Comparison of ENCODE assay signal across 8 mouse cellular contexts in the genomic region with DNA sequence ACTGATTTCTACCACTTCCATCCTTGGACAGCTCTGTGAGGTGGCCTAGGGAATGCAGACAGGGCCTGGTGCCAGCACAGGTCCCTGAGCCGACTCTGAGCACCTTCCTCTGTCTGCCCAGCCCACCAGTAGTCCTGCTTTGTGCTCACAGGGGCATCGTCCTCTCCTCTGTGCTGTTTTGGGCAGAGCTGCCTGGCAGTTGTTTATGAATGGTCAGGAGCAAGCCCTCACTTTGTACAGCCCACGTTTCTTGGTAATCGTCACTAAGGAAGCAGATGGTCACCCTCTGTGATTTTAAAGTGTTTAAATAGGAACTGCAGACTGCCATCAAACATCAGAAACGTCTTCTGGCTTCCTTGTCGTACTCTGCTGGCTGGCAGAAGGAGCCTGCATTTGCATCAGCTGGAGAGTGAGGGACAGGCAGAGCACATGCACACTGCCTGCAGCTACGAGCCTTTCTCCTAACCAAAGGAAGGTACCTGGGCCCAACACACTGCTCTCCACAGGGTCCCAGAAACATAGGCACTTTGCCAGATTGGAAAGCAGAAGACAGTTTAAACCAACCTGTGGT.
A peak's percentile ranks its signal among the peaks of the same experiment; 100 is the strongest.
DNase-seq lines count a peak whose midpoint lies in the region; ATAC-seq and TF ChIP-seq lines count a peak whose summit lies in the region.
"Had no signal": no experiment of that assay in that cellular context is flagged by ENCODE, and none has a peak within 500 bp of the region (broad histone marks: within the 10 kb centered on the region; RNA-seq: fewer than 3 reads in every experiment).

No protein-coding gene starts in this region.

- peak overlapping the region; percentile 71 for H3K27ac ChIP-seq in lung, embryonic 16.5 days (ENCODE audit: low read length)
- H3K27ac ChIP-seq in forebrain, embryonic 11.5 days (ENCODE audit: low read depth, low read length), result peak overlapping the region; percentile 93
- peak overlapping the region; percentile 79 for H3K27ac ChIP-seq in left cerebral cortex, adult 2 months
- H3K27ac ChIP-seq: liver, embryonic 13.5 days had no signal

- H3K9me3 ChIP-seq in lung, embryonic 16.5 days (ENCODE audit: control insufficient read depth, low read length), result no peaks in the 10 kb centered on the region
- no peaks in the 10 kb centered on the region for H3K9me3 ChIP-seq in forebrain, embryonic 11.5 days (ENCODE audit: control insufficient read depth, low read length)
- H3K9me3 ChIP-seq: liver, embryonic 13.5 days had no signal

- peaks cover 53% of the 10 kb centered on the region for H3K4me1 ChIP-seq in lung, embryonic 16.5 days (replicated peaks; ENCODE audit: control insufficient read depth, insufficient read depth, low read length)
- peaks cover 19% of the 10 kb centered on the region for H3K4me1 ChIP-seq in forebrain, embryonic 11.5 days (replicated peaks; ENCODE audit: control insufficient read depth, insufficient read depth, low read length)

- no peaks in the 10 kb centered on the region for H3K27me3 ChIP-seq in lung, embryonic 16.5 days (ENCODE audit: control insufficient read depth, insufficient read depth, low read depth, low read length)
- H3K27me3 ChIP-seq in forebrain, embryonic 11.5 days (ENCODE audit: control insufficient read depth, insufficient read depth, low read length), result peaks cover 3% of the 10 kb centered on the region
- H3K27me3 ChIP-seq: liver, embryonic 13.5 days had no signal

- no peak for TF ChIP-seq CTCF in left cerebral cortex, adult 2 months (IDR thresholded peaks at IDR 0.05)

- H3K36me3 ChIP-seq in lung, embryonic 16.5 days (ENCODE audit: control insufficient read depth, insufficient read depth, low read length), result no peaks in the 10 kb centered on the region
- H3K36me3 ChIP-seq in forebrain, embryonic 11.5 days (ENCODE audit: control insufficient read depth, insufficient read depth, low read length), result no peaks in the 10 kb centered on the region

- DNase-seq in lung, postnatal 14 days, result no peak
- DNase-seq in forebrain, embryonic 11.5 days (ENCODE audit: low spot score), result no peak
- DNase-seq in left cerebral cortex, adult 2 months (ENCODE audit: extremely low spot score in 1 of 2, low spot score in 2 of 2), result peak in 1 of 2 experiments; percentile 22
- peak; percentile 47 for DNase-seq in right cerebral cortex, postnatal 25 days
- DNase-seq in retina, postnatal 1 day, result no peak
- DNase-seq in liver, result no peak
- DNase-seq: liver, embryonic 13.5 days had no signal

- H3K4me2 ChIP-seq in lung, embryonic 16.5 days (ENCODE audit: low read depth, low read length), result no peak overlapping the region
- no peak overlapping the region for H3K4me2 ChIP-seq in forebrain, embryonic 11.5 days (ENCODE audit: low read depth, low read length, severe bottlenecking)
- H3K4me2 ChIP-seq: liver, embryonic 13.5 days had no signal

- no peak overlapping the region for H3K4me3 ChIP-seq in lung, embryonic 16.5 days (ENCODE audit: low read length)
- no peak overlapping the region for H3K4me3 ChIP-seq in forebrain, embryonic 11.5 days (ENCODE audit: low read depth, low read length)
- H3K4me3 ChIP-seq in left cerebral cortex, adult 2 months, result no peak overlapping the region
- H3K4me3 ChIP-seq: liver, embryonic 13.5 days had no signal

- ATAC-seq in lung, embryonic 16.5 days (ENCODE audit: low read depth), result peak; percentile 41
- no peak for ATAC-seq in forebrain, embryonic 11.5 days (replicated peaks; ENCODE audit: low FRiP score)

- whole genome bisulfite sequencing in lung, embryonic 16.5 days, result 15% methylated on average over 7 of the region's 7 CpGs
- WGBS in forebrain, embryonic 11.5 days, result 34% methylated on average over 7 of the region's 7 CpGs

- H3K9ac ChIP-seq in lung, embryonic 16.5 days (ENCODE audit: low read length), result no peak overlapping the region; the same call in 1 of the 2 replicates
- peak overlapping the region; percentile 45 for H3K9ac ChIP-seq in forebrain, embryonic 11.5 days (ENCODE audit: low read length)
- H3K9ac ChIP-seq: liver, embryonic 13.5 days had no signal

- intact Hi-C loops in left cerebral cortex, adult 2 months (cut with DNase I), result loop anchor here (1.0 to 5.0 kb wide), 2 partner anchors 88 to 190 kb away; partner anchors contain the start of gene Rev3l
